Mouse (Mus musculus): ENCODE data around the gene Tmem38b.

DNA sequence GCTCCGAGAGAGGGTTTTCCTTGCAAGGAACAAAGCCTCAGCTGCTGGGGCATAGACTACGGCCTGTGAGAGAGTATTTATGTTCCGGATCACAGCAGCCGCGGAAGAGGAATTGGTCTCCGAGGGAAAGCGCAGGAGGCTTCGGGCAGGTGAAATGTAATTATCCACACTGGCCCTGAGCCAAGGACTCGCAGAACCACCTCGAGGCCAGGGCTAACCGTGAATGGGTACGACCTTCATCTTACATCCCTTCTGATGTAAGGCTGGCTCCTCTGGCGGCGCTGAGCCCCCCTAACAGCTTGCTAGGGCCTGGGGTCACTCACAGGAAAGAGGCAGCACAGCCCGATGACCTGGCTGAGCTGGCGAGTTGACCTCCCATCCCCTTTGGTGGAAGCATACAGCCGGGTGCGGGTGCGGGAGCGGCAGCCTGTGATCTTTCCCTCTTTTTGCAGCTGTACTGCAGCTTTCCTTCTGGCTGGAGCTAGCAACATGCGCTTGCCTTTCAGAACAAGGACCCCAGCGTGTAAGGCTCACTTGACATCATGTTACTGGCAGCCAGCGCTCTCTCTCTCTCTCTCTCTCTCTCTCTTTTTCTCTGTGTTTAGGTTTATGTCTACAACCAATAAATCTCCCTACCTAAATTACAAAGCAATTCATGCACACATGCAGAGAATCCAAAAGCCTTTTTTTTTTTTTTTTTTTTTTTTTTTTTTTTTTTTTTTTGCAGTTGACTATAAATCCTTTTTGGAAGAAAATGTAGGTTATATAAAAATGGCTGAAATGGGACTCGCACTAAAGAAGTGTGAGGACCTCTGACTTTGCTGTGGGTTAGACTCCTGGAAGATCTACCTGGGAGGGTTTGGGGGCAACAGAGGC, 52.9 kb downstream of the Tmem38b start:
- no peak for TF ChIP-seq CTCF (IDR thresholded peaks at IDR 0.05; ENCODE audit: low read depth)
- no peak for TF ChIP-seq EP300 (IDR thresholded peaks at IDR 0.05; ENCODE audit: low read depth)
